Mouse (Mus musculus): ENCODE data around the gene Tmem186.

Tmem186 gene

DNA sequence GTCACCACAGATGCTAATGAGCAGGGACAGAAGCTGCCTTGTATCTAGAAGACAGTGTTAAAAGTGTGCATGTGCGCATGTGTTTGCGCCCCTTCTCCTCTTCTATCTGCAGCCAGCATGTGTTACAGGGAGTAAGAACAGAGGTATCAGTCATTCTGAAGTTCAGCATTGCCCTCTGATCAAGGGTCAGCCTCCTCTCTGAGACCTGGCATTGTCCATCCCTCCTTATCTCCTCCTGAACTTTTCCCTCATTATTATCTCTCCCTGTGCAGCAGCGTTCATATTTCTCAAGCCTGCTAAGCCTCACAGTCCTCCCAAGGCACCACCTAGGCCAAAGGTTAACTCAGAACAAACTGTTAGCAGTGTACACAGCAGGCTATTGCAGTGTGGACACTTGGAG is 33.7 kb downstream of the Tmem186 start:
- no peak for DNase-seq

DNA sequence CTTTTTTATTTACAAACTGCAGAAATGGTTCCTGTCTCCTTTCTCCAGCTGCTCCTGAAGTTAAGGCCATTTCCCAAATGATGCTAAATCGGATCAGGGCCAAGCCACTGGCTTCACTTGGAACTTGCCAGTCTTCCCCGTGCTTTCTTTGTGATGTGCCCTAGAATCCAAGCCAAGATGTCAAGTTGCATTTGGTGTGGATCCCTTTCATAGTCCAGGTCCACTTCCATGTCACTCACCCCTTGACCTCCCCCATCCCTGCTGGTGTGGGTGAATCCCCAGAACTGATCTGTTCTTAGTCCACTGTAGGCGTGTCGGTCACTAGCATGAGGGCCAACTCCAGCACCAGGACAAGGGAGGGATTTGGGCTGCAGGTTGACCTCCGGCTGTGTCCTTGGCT is 40.0 kb downstream of the Tmem186 start:
- no peak for DNase-seq

DNA sequence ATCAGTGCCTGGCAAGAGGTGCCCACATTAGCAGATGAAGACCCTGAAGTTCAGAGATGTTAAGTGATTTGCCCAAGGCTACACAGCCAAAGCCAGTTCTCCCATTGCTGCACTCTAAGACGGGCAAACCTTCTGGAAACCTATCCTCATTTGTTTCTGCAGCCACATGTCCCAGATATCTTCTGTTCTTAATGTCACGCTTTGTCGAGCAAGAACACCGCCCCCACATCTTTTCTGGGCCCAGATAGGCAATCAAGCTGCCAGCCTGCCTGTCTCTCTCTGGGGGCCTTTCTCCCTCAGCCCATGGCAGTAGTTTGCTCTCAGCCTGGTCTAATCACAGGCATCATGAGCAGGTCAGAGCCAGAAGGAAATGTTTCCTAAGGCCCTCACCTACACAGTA is 41.2 kb downstream of the Tmem186 start:
- no peak for DNase-seq

DNA sequence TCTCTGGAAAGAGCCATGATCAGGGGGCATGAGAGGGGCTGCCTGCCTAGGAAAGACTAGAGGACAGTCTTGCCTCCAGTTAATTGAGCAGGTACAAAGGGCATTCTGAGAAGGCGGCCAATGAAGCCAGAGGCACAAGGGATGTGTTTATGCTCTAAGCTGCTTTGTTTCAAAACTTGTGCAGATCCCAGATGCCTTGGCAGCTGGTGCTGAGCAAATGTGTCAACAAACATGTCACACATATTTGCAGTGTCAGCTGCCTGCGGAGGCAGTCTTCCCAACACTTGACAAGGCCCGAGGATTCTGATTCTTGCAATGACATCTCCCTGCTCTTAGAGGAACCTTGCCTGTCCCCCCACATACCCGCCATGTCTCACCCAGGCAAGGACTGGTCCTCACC is 42.1 kb downstream of the Tmem186 start:
- DNase-seq: no peak

DNA sequence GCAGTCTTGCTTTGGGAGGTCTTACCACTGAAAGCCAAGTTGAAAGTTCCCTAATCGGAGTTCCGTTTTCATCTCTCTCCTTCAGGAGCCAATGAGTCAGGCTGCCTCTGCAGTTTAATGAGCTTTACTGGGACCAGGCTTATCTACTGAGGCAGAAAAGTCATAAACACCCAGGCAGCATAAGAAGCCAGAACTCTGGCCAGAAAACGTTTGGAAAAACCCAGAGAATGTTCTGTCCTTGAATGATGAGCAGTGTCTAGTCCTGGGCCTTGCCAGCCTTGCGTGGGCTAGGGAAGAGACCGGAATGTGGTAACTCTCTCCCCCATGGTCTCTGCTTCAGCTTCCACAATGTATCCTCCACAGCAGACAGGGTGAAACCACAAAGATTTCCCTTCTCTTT is 52.5 kb downstream of the Tmem186 start:
- no peak for DNase-seq

DNA sequence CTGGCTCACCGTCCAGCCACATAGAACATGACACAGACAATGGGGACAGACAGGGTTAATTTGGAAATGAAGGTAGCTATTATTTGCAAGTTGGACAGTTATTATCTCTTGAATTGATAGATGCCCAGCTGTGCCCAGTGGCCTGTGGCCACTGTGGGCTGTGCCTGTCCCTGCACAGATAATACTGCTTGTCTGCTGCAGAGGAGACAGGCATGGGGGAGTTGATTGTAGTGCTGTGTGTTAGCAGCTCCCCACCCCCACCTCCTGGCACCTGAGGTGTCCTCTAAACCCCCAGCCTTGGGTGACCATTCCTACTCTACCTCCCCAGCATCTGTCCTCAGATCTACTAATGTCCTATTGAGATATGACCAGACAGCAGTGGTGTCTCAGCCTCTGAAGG is 53.3 kb downstream of the Tmem186 start:
- no peak for DNase-seq
